Mouse (Mus musculus): ENCODE measurements around the gene Synm. TPM values are rescaled to one million over a fixed set of nuclear protein-coding genes. Genes with fewer than 3 reads are reported as not detected.

The Synm gene
- total RNA-seq, 1 experiment = 2.1 TPM

DNA sequence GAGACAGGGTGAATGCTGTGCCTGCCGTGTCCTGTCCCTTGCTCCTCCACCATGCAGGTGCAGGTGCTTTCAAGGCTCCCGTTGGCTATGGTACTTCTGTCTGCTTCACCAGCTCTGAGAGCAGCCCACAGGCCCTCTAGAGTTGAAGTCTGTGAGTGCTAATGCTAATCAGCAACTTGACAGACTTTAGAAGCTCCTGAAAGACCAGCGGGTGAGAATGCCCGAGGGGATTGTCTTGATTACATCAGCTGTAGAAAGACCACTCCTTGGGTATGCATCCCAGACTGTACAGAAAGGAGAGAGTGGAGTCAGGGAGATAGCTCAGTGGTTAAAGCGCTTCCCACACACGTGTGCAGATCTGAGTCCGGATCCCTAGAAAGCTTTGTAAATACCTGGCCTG lies 31.7 kb upstream of the Synm start:
- in situ Hi-C loops (cut with MboI; ENCODE audit: low sequenced_read_pairs in 2 of 2, unreplicated experiment in 2 of 2) = loop anchor here (25.0 kb wide), 3 partner anchors 346 to 571 kb away; no protein-coding TSS in a partner anchor
- Histone ChIP-seq H3K9ac (ENCODE audit: insufficient read depth, low read depth, low read length, poor library complexity, severe bottlenecking) (no peak overlapping the region), H3K4me1 (ENCODE audit: control insufficient read depth in 2 of 2, insufficient read depth in 2 of 2, low read length in 2 of 2, poor library complexity in 1 of 2) (no peaks in the 10 kb centered on the region), H3K27ac (ENCODE audit: insufficient read depth, low read depth, low read length, poor library complexity, severe bottlenecking) (no peak overlapping the region), H3K4me3 (ENCODE audit: insufficient read depth in 1 of 2, low read depth in 1 of 2, low read length in 2 of 2, poor library complexity in 1 of 2, severe bottlenecking in 1 of 2) (no peak overlapping the region), H3K36me3 (ENCODE audit: control insufficient read depth, insufficient read depth, low read length, poor library complexity, severe bottlenecking) (no peaks in the 10 kb centered on the region), H3K9me3 (ENCODE audit: control insufficient read depth, insufficient read depth, low read depth, low read length) (no peaks in the 10 kb centered on the region)
- TF ChIP-seq HCFC1 (IDR thresholded peaks at IDR 0.05; ENCODE audit: borderline replicate concordance, insufficient read depth, low read length) (no peak), ZNF384 (IDR thresholded peaks at IDR 0.05; ENCODE audit: low read depth, low read length) (no peak), MAFK (IDR thresholded peaks at IDR 0.05; ENCODE audit: insufficient read depth, low read depth, low read length) (no peak), ZC3H11A (IDR thresholded peaks at IDR 0.05; ENCODE audit: borderline replicate concordance, low read depth, low read length) (no peak), CHD2 (IDR thresholded peaks at IDR 0.05; ENCODE audit: low read depth, low read length) (no peak)
- no peak for DNase-seq (ENCODE audit: low read depth, low spot score)

DNA sequence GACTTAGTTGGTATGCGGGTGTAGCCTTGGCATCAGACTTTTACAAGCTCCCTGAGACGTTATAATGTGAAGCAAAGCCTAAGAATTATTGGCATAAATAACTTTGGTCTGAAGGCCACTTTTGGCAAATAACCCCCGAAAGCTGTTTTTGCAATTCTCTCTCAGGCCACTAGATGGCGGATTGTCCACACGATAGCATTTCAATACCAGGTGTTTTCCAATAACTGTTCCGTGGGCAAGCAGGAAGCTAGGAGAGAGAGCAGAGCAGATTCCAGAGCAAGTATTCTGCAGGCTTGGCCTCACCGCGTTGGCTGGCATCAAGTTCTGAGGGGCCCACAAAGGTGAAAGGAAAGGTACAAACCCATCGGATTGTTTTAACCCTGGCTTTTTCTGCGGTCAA lies 29.2 kb upstream of the Synm start:
- H3K9me3 ChIP-seq (ENCODE audit: control insufficient read depth, insufficient read depth, low read depth, low read length) = no peaks in the 10 kb centered on the region
- H3K4me3 ChIP-seq (ENCODE audit: insufficient read depth in 1 of 2, low read depth in 1 of 2, low read length in 2 of 2, poor library complexity in 1 of 2, severe bottlenecking in 1 of 2) = no peak overlapping the region
- no peak overlapping the region for H3K9ac ChIP-seq (ENCODE audit: insufficient read depth, low read depth, low read length, poor library complexity, severe bottlenecking)
- no peaks in the 10 kb centered on the region for H3K4me1 ChIP-seq (ENCODE audit: control insufficient read depth in 2 of 2, insufficient read depth in 2 of 2, low read length in 2 of 2, poor library complexity in 1 of 2)
- peak; percentile 68 for DNase-seq (ENCODE audit: low read depth, low spot score)
- no peaks in the 10 kb centered on the region for H3K36me3 ChIP-seq (ENCODE audit: control insufficient read depth, insufficient read depth, low read length, poor library complexity, severe bottlenecking)
- no peak overlapping the region for H3K27ac ChIP-seq (ENCODE audit: insufficient read depth, low read depth, low read length, poor library complexity, severe bottlenecking)
- no peak for TF ChIP-seq CHD2 (IDR thresholded peaks at IDR 0.05; ENCODE audit: low read depth, low read length)
- TF ChIP-seq ZC3H11A (IDR thresholded peaks at IDR 0.05; ENCODE audit: borderline replicate concordance, low read depth, low read length) = peak; percentile 93
- in situ Hi-C loops (cut with MboI; ENCODE audit: low sequenced_read_pairs in 2 of 2, unreplicated experiment in 2 of 2) = loop anchor here (25.0 kb wide), 3 partner anchors 349 to 574 kb away; no protein-coding TSS in a partner anchor

DNA sequence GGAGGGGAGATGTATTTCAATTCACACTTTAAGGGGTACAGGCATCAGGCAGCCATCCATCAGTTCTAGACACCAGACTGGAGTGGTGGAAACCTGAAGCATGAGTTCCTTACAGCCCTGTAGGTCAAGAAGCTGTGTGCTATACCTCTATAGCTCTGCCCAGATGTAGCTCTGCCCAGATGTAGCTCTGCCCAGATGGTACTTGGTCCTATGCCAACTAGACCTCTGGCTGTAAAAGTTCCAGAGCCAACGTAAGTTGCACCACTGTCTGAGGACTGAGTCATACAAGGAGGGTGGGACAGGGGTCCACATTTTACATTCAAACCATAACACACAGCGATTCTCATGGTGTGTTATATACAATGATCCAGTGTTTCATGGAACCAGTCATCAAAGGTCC lies 28.3 kb upstream of the Synm start:
- H3K9ac ChIP-seq (ENCODE audit: insufficient read depth, low read depth, low read length, poor library complexity, severe bottlenecking) = no peak overlapping the region
- in situ Hi-C loops (cut with MboI; ENCODE audit: low sequenced_read_pairs in 2 of 2, unreplicated experiment in 2 of 2) = loop anchor here (25.0 kb wide), 3 partner anchors 349 to 574 kb away; no protein-coding TSS in a partner anchor
- no peak for DNase-seq (ENCODE audit: low read depth, low spot score)
- TF ChIP-seq ZNF384 (IDR thresholded peaks at IDR 0.05; ENCODE audit: low read depth, low read length) = no peak
- TF ChIP-seq MAFK (IDR thresholded peaks at IDR 0.05; ENCODE audit: insufficient read depth, low read depth, low read length) = no peak
- TF ChIP-seq HCFC1 (IDR thresholded peaks at IDR 0.05; ENCODE audit: borderline replicate concordance, insufficient read depth, low read length) = no peak
- no peak for TF ChIP-seq CHD2 (IDR thresholded peaks at IDR 0.05; ENCODE audit: low read depth, low read length)
- no peak for TF ChIP-seq ZC3H11A (IDR thresholded peaks at IDR 0.05; ENCODE audit: borderline replicate concordance, low read depth, low read length)
- H3K36me3 ChIP-seq (ENCODE audit: control insufficient read depth, insufficient read depth, low read length, poor library complexity, severe bottlenecking) = no peaks in the 10 kb centered on the region
- H3K27ac ChIP-seq (ENCODE audit: insufficient read depth, low read depth, low read length, poor library complexity, severe bottlenecking) = no peak overlapping the region
- H3K4me1 ChIP-seq (ENCODE audit: control insufficient read depth in 2 of 2, insufficient read depth in 2 of 2, low read length in 2 of 2, poor library complexity in 1 of 2) = no peaks in the 10 kb centered on the region
- no peaks in the 10 kb centered on the region for H3K9me3 ChIP-seq (ENCODE audit: control insufficient read depth, insufficient read depth, low read depth, low read length)
- no peak overlapping the region for H3K4me3 ChIP-seq (ENCODE audit: insufficient read depth in 1 of 2, low read depth in 1 of 2, low read length in 2 of 2, poor library complexity in 1 of 2, severe bottlenecking in 1 of 2)

DNA sequence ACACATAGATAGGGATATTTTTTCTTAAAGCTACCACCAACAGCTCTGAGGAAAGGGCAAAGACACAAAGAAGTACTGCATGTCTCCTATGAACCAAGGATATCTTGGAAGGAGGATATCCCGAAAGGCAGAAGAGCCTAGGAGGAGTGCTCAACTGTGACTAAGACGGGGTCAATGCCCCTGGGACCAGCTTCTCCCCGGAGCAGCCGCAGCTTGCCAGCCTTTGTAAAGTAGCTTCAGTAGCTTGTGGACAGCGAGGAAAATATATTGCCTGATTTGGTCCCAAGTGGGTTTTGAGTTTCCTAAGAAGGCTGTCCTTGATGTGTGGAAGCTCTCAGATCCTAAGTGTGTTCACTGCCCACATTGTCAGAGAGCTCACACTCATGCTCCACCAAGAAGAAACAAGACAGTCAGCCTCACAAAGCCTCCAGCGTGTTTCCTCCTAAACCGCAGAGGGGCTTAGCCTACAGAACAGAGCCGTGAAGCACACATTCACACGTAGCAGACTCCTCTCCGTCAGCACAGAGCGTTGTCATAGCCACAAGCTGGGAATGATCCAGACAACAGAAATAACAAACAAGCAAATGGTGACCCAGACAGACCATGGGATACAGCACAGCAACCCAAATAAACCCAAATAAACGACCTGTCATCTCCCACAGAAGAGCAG lies 17.2 kb upstream of the Synm start:
- H3K36me3 ChIP-seq (ENCODE audit: control insufficient read depth, insufficient read depth, low read length, poor library complexity, severe bottlenecking) = no peaks in the 10 kb centered on the region
- no peaks in the 10 kb centered on the region for H3K4me1 ChIP-seq (ENCODE audit: control insufficient read depth in 2 of 2, insufficient read depth in 2 of 2, low read length in 2 of 2, poor library complexity in 1 of 2)
- H3K9me3 ChIP-seq (ENCODE audit: control insufficient read depth, insufficient read depth, low read depth, low read length) = no peaks in the 10 kb centered on the region
- TF ChIP-seq MAFK (IDR thresholded peaks at IDR 0.05; ENCODE audit: insufficient read depth, low read depth, low read length) = no peak
- in situ Hi-C loops (cut with MboI; ENCODE audit: low sequenced_read_pairs in 2 of 2, unreplicated experiment in 2 of 2) = loop anchor here (25.0 kb wide), 3 partner anchors 361 to 586 kb away; no protein-coding TSS in a partner anchor
- H3K4me3 ChIP-seq (ENCODE audit: insufficient read depth in 1 of 2, low read depth in 1 of 2, low read length in 2 of 2, poor library complexity in 1 of 2, severe bottlenecking in 1 of 2) = no peak overlapping the region
- H3K9ac ChIP-seq (ENCODE audit: insufficient read depth, low read depth, low read length, poor library complexity, severe bottlenecking) = no peak overlapping the region
- DNase-seq (ENCODE audit: low read depth, low spot score) = no peak
- no peak overlapping the region for H3K27ac ChIP-seq (ENCODE audit: insufficient read depth, low read depth, low read length, poor library complexity, severe bottlenecking)

- no peaks in the 10 kb centered on the region for H3K36me3 ChIP-seq (ENCODE audit: control insufficient read depth, insufficient read depth, low read length, poor library complexity, severe bottlenecking)
- TF ChIP-seq ZC3H11A (IDR thresholded peaks at IDR 0.05; ENCODE audit: borderline replicate concordance, low read depth, low read length) = no peak
- no peak for TF ChIP-seq MAFK (IDR thresholded peaks at IDR 0.05; ENCODE audit: insufficient read depth, low read depth, low read length)
- TF ChIP-seq CHD2 (IDR thresholded peaks at IDR 0.05; ENCODE audit: low read depth, low read length) = no peak
- no peak for TF ChIP-seq ZNF384 (IDR thresholded peaks at IDR 0.05; ENCODE audit: low read depth, low read length)
- TF ChIP-seq HCFC1 (IDR thresholded peaks at IDR 0.05; ENCODE audit: borderline replicate concordance, insufficient read depth, low read length) = no peak
- H3K4me1 ChIP-seq (ENCODE audit: control insufficient read depth in 2 of 2, insufficient read depth in 2 of 2, low read length in 2 of 2, poor library complexity in 1 of 2) = no peaks in the 10 kb centered on the region
- no peak overlapping the region for H3K27ac ChIP-seq (ENCODE audit: insufficient read depth, low read depth, low read length, poor library complexity, severe bottlenecking)
- DNase-seq (ENCODE audit: low read depth, low spot score) = no peak
- H3K9ac ChIP-seq (ENCODE audit: insufficient read depth, low read depth, low read length, poor library complexity, severe bottlenecking) = no peak overlapping the region
- in situ Hi-C loops (cut with MboI; ENCODE audit: low sequenced_read_pairs in 2 of 2, unreplicated experiment in 2 of 2) = loop anchor here (25.0 kb wide), 3 partner anchors 362 to 587 kb away; no protein-coding TSS in a partner anchor
- no peaks in the 10 kb centered on the region for H3K9me3 ChIP-seq (ENCODE audit: control insufficient read depth, insufficient read depth, low read depth, low read length)
- H3K4me3 ChIP-seq (ENCODE audit: insufficient read depth in 1 of 2, low read depth in 1 of 2, low read length in 2 of 2, poor library complexity in 1 of 2, severe bottlenecking in 1 of 2) = no peak overlapping the region
These were observed 16.1 kb upstream of the Synm start for GRCm38 (mm10) chr7:67775623-67776022.
